Mouse (Mus musculus): Measurements from ENCODE around the gene Paics.

DNA sequence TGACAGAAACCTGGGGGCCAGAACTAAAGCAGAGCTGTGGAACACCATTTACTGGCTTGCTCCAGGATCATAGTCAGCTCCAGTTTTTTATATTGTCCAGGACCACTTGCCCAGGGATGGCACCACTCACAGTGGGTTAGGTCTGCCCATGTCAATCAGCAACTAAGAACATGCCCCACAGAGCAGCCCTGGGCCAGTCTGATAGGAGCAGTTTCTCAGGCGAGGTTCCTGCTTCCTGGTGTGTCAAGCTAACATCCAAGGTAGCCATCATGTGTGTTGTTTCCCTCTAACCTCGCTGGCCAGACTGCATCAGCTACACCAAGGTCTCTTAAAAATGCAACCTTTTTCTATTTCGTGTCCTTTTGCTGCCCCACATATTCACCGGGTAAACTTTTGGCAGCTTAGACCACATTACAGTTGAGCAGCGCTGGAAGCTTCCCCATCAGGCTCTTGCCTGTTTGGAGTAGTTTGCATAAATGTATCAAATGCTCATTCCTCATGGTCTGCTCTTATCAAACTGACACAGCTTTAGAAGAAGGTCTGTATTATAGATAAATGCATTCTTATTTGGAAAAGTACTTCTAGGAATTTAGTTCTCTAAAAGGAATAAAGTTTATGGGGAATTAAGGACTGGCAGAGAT, 42.2 kb downstream of the Paics start:
- TF ChIP-seq POLR2A (IDR thresholded peaks at IDR 0.05; ENCODE audit: control insufficient read depth, low read depth, low read length) (no peak), CTCF (IDR thresholded peaks at IDR 0.05; ENCODE audit: control insufficient read depth, insufficient read depth, insufficient replicate concordance, low read depth, low read length) (no peak)
